Comparison of ENCODE assay signal across 9 mouse cellular contexts in genomic region chr11:57598161-57598560, GRCm38 (mm10). TPM values are rescaled to one million over a fixed set of nuclear protein-coding genes. Genes with fewer than 3 reads are reported as not detected.
A peak's percentile ranks its signal among the peaks of the same experiment; 100 is the strongest.
DNase-seq lines count a peak whose midpoint lies in the region; ATAC-seq and TF ChIP-seq lines count a peak whose summit lies in the region.
"Had no signal": no experiment of that assay in that cellular context is flagged by ENCODE, and none has a peak within 500 bp of the region (broad histone marks: within the 10 kb centered on the region; RNA-seq: fewer than 3 reads in every experiment).

No protein-coding gene starts in this region.

- peak; percentile 89 for DNase-seq in embryonic facial prominence, embryonic 14.5 days (ENCODE audit: low spot score)
- peak; percentile 85 for DNase-seq in limb, embryonic 14.5 days (ENCODE audit: low spot score)
- DNase-seq in embryo, embryonic 11 days, result no peak
- no peak for DNase-seq in spleen, postnatal 14 days (ENCODE audit: low spot score in 2 of 2)

- no peak for TF ChIP-seq POLR2A in limb, embryonic 14.5 days (IDR thresholded peaks at IDR 0.05; ENCODE audit: borderline replicate concordance, extremely low read depth, insufficient read depth, insufficient read length)

- H3K4me2 ChIP-seq in hindbrain, embryonic 15.5 days, result no peak overlapping the region
- H3K4me2 ChIP-seq in hindbrain, embryonic 12.5 days (replicated peaks), result no peak overlapping the region
- H3K4me2 ChIP-seq in embryonic facial prominence, embryonic 14.5 days (ENCODE audit: low read depth, low read length), result peak overlapping the region; percentile 8; the same call in 1 of the 2 replicates
- H3K4me2 ChIP-seq in heart, embryonic 14.5 days (ENCODE audit: low read length), result no peak overlapping the region
- no peak overlapping the region for H3K4me2 ChIP-seq in limb, embryonic 14.5 days (replicated peaks; ENCODE audit: low read depth, low read length, severe bottlenecking)
- no peak overlapping the region for H3K4me2 ChIP-seq in midbrain, embryonic 13.5 days (replicated peaks)

- no peaks in the 10 kb centered on the region for H3K36me3 ChIP-seq in hindbrain, embryonic 15.5 days
- H3K36me3 ChIP-seq in hindbrain, embryonic 12.5 days, result no peaks in the 10 kb centered on the region
- no peaks in the 10 kb centered on the region for H3K36me3 ChIP-seq in embryonic facial prominence, embryonic 14.5 days (ENCODE audit: control insufficient read depth, insufficient read depth, low read length)
- H3K36me3 ChIP-seq in heart, embryonic 14.5 days (ENCODE audit: control insufficient read depth, insufficient read depth, low read length), result no peaks in the 10 kb centered on the region
- no peaks in the 10 kb centered on the region for H3K36me3 ChIP-seq in limb, embryonic 14.5 days (ENCODE audit: control insufficient read depth, insufficient read depth, low read length)
- no peaks in the 10 kb centered on the region for H3K36me3 ChIP-seq in midbrain, embryonic 13.5 days
- H3K36me3 ChIP-seq: G1E had no signal

- H3K27me3 ChIP-seq in hindbrain, embryonic 15.5 days, result no peaks in the 10 kb centered on the region
- H3K27me3 ChIP-seq in hindbrain, embryonic 12.5 days, result no peaks in the 10 kb centered on the region
- H3K27me3 ChIP-seq in embryonic facial prominence, embryonic 14.5 days (replicated peaks; ENCODE audit: control insufficient read depth, insufficient read depth, low read length), result no peaks in the 10 kb centered on the region
- no peaks in the 10 kb centered on the region for H3K27me3 ChIP-seq in heart, embryonic 14.5 days (ENCODE audit: control insufficient read depth, insufficient read depth, low read length)
- no peaks in the 10 kb centered on the region for H3K27me3 ChIP-seq in limb, embryonic 14.5 days (ENCODE audit: control insufficient read depth, insufficient read depth, low read length)
- H3K27me3 ChIP-seq in midbrain, embryonic 13.5 days, result peaks cover 20% of the 10 kb centered on the region

- H3K9me3 ChIP-seq in hindbrain, embryonic 15.5 days, result no peaks in the 10 kb centered on the region
- H3K9me3 ChIP-seq in hindbrain, embryonic 12.5 days (replicated peaks), result no peaks in the 10 kb centered on the region
- H3K9me3 ChIP-seq in embryonic facial prominence, embryonic 14.5 days (ENCODE audit: control insufficient read depth, low read length), result no peaks in the 10 kb centered on the region
- H3K9me3 ChIP-seq in heart, embryonic 14.5 days (ENCODE audit: control insufficient read depth, low read length), result no peaks in the 10 kb centered on the region
- no peaks in the 10 kb centered on the region for H3K9me3 ChIP-seq in limb, embryonic 14.5 days (ENCODE audit: control insufficient read depth, low read length)
- H3K9me3 ChIP-seq in midbrain, embryonic 13.5 days, result no peaks in the 10 kb centered on the region
- H3K9me3 ChIP-seq: G1E had no signal

- ATAC-seq in hindbrain, embryonic 15.5 days (ENCODE audit: low FRiP score, low read depth), result 0 out of 2 replicates have a peak, but pooled peaks have one; percentile 47
- no peak for ATAC-seq in hindbrain, embryonic 12.5 days (ENCODE audit: low FRiP score)
- ATAC-seq in embryonic facial prominence, embryonic 14.5 days (ENCODE audit: low read depth), result peak; percentile 32; the same call in 1 of the 2 replicates
- 0 out of 2 replicates have a peak, but pooled peaks have one; percentile 31 for ATAC-seq in heart, embryonic 14.5 days (ENCODE audit: insufficient number of reproducible peaks, insufficient read depth, low FRiP score, low read depth)
- ATAC-seq in limb, embryonic 14.5 days (ENCODE audit: low FRiP score, low read depth), result peak; percentile 46; the same call in 1 of the 2 replicates
- ATAC-seq in midbrain, embryonic 13.5 days, result no peak

- peaks cover 35% of the 10 kb centered on the region for H3K4me1 ChIP-seq in hindbrain, embryonic 15.5 days (replicated peaks)
- H3K4me1 ChIP-seq in hindbrain, embryonic 12.5 days, result peaks cover 22% of the 10 kb centered on the region
- peaks cover 35% of the 10 kb centered on the region for H3K4me1 ChIP-seq in embryonic facial prominence, embryonic 14.5 days (ENCODE audit: control insufficient read depth, insufficient read depth, low read length)
- peaks cover 7 to 12% of the 10 kb centered on the region in 2 experiments; a peak in 3 of 4 replicates for H3K4me1 ChIP-seq in heart, embryonic 14.5 days (ENCODE audit: control insufficient read depth in 2 of 2, insufficient read depth in 2 of 2, low read length in 2 of 2)
- H3K4me1 ChIP-seq in limb, embryonic 14.5 days (ENCODE audit: control insufficient read depth, insufficient read depth, low read length), result peaks cover 39% of the 10 kb centered on the region
- H3K4me1 ChIP-seq in midbrain, embryonic 13.5 days (replicated peaks), result peaks cover 42% of the 10 kb centered on the region

- no peak overlapping the region for H3K27ac ChIP-seq in hindbrain, embryonic 15.5 days (replicated peaks)
- no peak overlapping the region for H3K27ac ChIP-seq in hindbrain, embryonic 12.5 days
- 0 out of 2 replicates have a peak overlapping the region, but pooled peaks have one; percentile 15 for H3K27ac ChIP-seq in embryonic facial prominence, embryonic 14.5 days (replicated peaks; ENCODE audit: low read depth, low read length)
- peak overlapping the region in 1 of 2 experiments; percentile 25; a peak in 2 of 4 replicates for H3K27ac ChIP-seq in heart, embryonic 14.5 days (replicated peaks in 1 of 2; ENCODE audit: control insufficient read depth in 1 of 2, insufficient read depth in 1 of 2, low read depth in 2 of 2, low read length in 2 of 2)
- peak overlapping the region; percentile 74 for H3K27ac ChIP-seq in limb, embryonic 14.5 days (replicated peaks; ENCODE audit: low read depth, low read length)
- no peak overlapping the region for H3K27ac ChIP-seq in midbrain, embryonic 13.5 days

- 44% methylated on average over 5 of the region's 5 CpGs for WGBS in hindbrain, embryonic 15.5 days
- 56% methylated on average over 5 of the region's 5 CpGs for WGBS in hindbrain, embryonic 12.5 days
- 42% methylated on average over 5 of the region's 5 CpGs for WGBS in embryonic facial prominence, embryonic 14.5 days
- WGBS in heart, embryonic 14.5 days, result 48% methylated on average over 5 of the region's 5 CpGs
- WGBS in limb, embryonic 14.5 days, result 36% methylated on average over 5 of the region's 5 CpGs
- WGBS in midbrain, embryonic 13.5 days, result 55% methylated on average over 5 of the region's 5 CpGs

- no peak overlapping the region for H3K4me3 ChIP-seq in hindbrain, embryonic 15.5 days
- H3K4me3 ChIP-seq in hindbrain, embryonic 12.5 days, result no peak overlapping the region
- no peak overlapping the region for H3K4me3 ChIP-seq in embryonic facial prominence, embryonic 14.5 days (ENCODE audit: low read depth, low read length)
- H3K4me3 ChIP-seq in heart, embryonic 14.5 days (ENCODE audit: control insufficient read depth in 1 of 2, insufficient read depth in 1 of 2, low read depth in 1 of 2, low read length in 2 of 2), result no peak overlapping the region
- H3K4me3 ChIP-seq in limb, embryonic 14.5 days (replicated peaks; ENCODE audit: low read length), result no peak overlapping the region
- no peak overlapping the region for H3K4me3 ChIP-seq in midbrain, embryonic 13.5 days (replicated peaks)

- H3K9ac ChIP-seq in hindbrain, embryonic 15.5 days, result no peak overlapping the region
- no peak overlapping the region for H3K9ac ChIP-seq in hindbrain, embryonic 12.5 days
- H3K9ac ChIP-seq in embryonic facial prominence, embryonic 14.5 days (ENCODE audit: low read depth, low read length), result no peak overlapping the region
- no peak overlapping the region for H3K9ac ChIP-seq in heart, embryonic 14.5 days (ENCODE audit: low read length)
- no peak overlapping the region for H3K9ac ChIP-seq in limb, embryonic 14.5 days (ENCODE audit: low read depth, low read length, severe bottlenecking)
- no peak overlapping the region for H3K9ac ChIP-seq in midbrain, embryonic 13.5 days (replicated peaks)

RNA-seq across cellular contexts. Expression of gene Galnt10, which starts 47.1 kb away (rescaled TPM):
- 14.6 and 15.4 TPM in 2 replicates for polyA plus RNA-seq in hindbrain, embryonic 15.5 days (2015; fragmentation: Nextera tagmentation; extraction: Ambion mirVana)
- polyA plus RNA-seq in hindbrain, embryonic 12.5 days (2016; fragmentation: Nextera tagmentation; extraction: Ambion mirVana), result 31.1 and 31.4 TPM in 2 replicates
- polyA plus RNA-seq in embryonic facial prominence, embryonic 14.5 days (2014; fragmentation: Nextera tagmentation; extraction: Ambion mirVana), result 19.7 and 22.5 TPM in 2 replicates
- 6.3 and 6.6 TPM in 2 replicates for polyA plus RNA-seq in heart, embryonic 14.5 days (2014; fragmentation: Nextera tagmentation; extraction: Ambion mirVana)
- 26.5 and 30.3 TPM in 2 replicates for polyA plus RNA-seq in limb, embryonic 14.5 days (2012; rRNA removed)
- polyA plus RNA-seq in limb, embryonic 14.5 days (2014; fragmentation: Nextera tagmentation; extraction: Ambion mirVana), result 24.4 and 27.5 TPM in 2 replicates
- 13.0 and 15.6 TPM in 2 replicates for polyA plus RNA-seq in midbrain, embryonic 13.5 days (2015; fragmentation: Nextera tagmentation; extraction: Ambion mirVana)

Comparison
In these comparisons a context has a peak if more than half of its experiments do, and no peak if none do; other contexts are left out.
1. ATAC-seq: peak in hindbrain, embryonic 15.5 days (single experiment), embryonic facial prominence, embryonic 14.5 days (single experiment), heart, embryonic 14.5 days (single experiment) and limb, embryonic 14.5 days (single experiment); none in hindbrain, embryonic 12.5 days (single experiment) and midbrain, embryonic 13.5 days (single experiment).
2. H3K27ac ChIP-seq: peak in embryonic facial prominence, embryonic 14.5 days (single experiment) and limb, embryonic 14.5 days (single experiment); none in hindbrain, embryonic 15.5 days (single experiment), hindbrain, embryonic 12.5 days (single experiment) and midbrain, embryonic 13.5 days (single experiment).
3. DNase-seq: peak in embryonic facial prominence, embryonic 14.5 days (single experiment) and limb, embryonic 14.5 days (single experiment); none in embryo, embryonic 11 days (single experiment) and spleen, postnatal 14 days (0 of 2).